Mouse (Mus musculus) forelimb bud, embryonic 11.5 days (tissue): ENCODE measurements around the gene Klhdc4.

Experiments used
- DNase-seq: peaks from one replicate; pipeline ENCODE4 v3.0.0-alpha.2; 2012; ENCODE audit warnings: low read depth, low spot score

The Klhdc4 gene

GRCm38 (mm10) chr8:121850018-121850417 is 20.6 kb upstream of the Klhdc4 start:
- DNase-seq = peak; percentile 83

GRCm38 (mm10) chr8:121849303-121849702 is 19.9 kb upstream of the Klhdc4 start:
- no peak for DNase-seq

GRCm38 (mm10) chr8:121848495-121848894 is 19.1 kb upstream of the Klhdc4 start:
- no peak for DNase-seq

GRCm38 (mm10) chr8:121847987-121848386 is 18.6 kb upstream of the Klhdc4 start:
- no peak for DNase-seq

GRCm38 (mm10) chr8:121847261-121847822 is 18.0 kb upstream of the Klhdc4 start:
- DNase-seq = no peak

GRCm38 (mm10) chr8:121846815-121847214 is 17.4 kb upstream of the Klhdc4 start:
- no peak for DNase-seq

- DNase-seq = no peak
Observed at GRCm38 (mm10) chr8:121844765-121845164, 15.4 kb upstream of the Klhdc4 start.

- DNase-seq = no peak
Observed at GRCm38 (mm10) chr8:121843184-121843733, 13.9 kb upstream of the Klhdc4 start.

GRCm38 (mm10) chr8:121842064-121842955 is 12.9 kb upstream of the Klhdc4 start:
- DNase-seq = no peak

GRCm38 (mm10) chr8:121841242-121841641 is 11.9 kb upstream of the Klhdc4 start:
- DNase-seq = peak; percentile 72

GRCm38 (mm10) chr8:121832503-121832902 is 3.1 kb upstream of the Klhdc4 start:
- peak; percentile 64 for DNase-seq

GRCm38 (mm10) chr8:121832061-121832460 is 2.7 kb upstream of the Klhdc4 start:
- DNase-seq = no peak

GRCm38 (mm10) chr8:121829777-121830362 is 501 bp upstream of the Klhdc4 start:
- no peak for DNase-seq

GRCm38 (mm10) chr8:121828376-121829023 is 869 bp downstream of the Klhdc4 start:
- DNase-seq = no peak

GRCm38 (mm10) chr8:121827726-121828125 is 1.6 kb downstream of the Klhdc4 start:
- no peak for DNase-seq

- DNase-seq = no peak
Observed at GRCm38 (mm10) chr8:121821770-121822169, 7.6 kb downstream of the Klhdc4 start.

GRCm38 (mm10) chr8:121821320-121821719 is 8.0 kb downstream of the Klhdc4 start:
- no peak for DNase-seq

GRCm38 (mm10) chr8:121820840-121821239 is 8.5 kb downstream of the Klhdc4 start:
- no peak for DNase-seq

GRCm38 (mm10) chr8:121818226-121818625 is 11.1 kb downstream of the Klhdc4 start:
- no peak for DNase-seq

- no peak for DNase-seq
Observed at GRCm38 (mm10) chr8:121811931-121812570, 17.3 kb downstream of the Klhdc4 start.

- DNase-seq = no peak
Observed at GRCm38 (mm10) chr8:121811502-121811901, 17.9 kb downstream of the Klhdc4 start.
